Mouse (Mus musculus): Measurements from ENCODE around the gene Tbx1. TPM values are rescaled to one million over a fixed set of nuclear protein-coding genes. Genes with fewer than 3 reads are reported as not detected.

The Tbx1 gene
- polyA plus RNA-seq, 1 experiment: not detected

DNA sequence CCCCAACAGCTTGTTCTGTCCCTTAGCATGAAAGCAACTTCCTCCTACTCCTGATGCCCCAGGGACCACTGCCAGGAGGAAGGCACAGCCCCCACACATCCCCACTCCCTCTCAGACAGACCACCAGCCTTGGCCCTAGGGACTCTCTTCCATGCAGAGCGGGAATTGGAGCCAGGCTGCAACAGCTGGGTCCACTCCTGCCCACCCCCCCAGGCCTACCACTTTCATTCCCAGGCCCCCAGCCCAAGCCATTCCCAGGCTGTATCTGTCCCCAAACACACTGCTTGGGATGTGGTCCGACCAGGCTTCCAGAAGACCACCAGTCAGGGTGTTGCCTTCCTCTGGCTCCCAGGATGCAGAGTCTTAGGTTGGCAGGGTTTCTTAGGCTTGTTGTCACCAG lies 18.6 kb upstream of the Tbx1 start:
- Histone ChIP-seq H3K27ac (ENCODE audit: insufficient read depth, low read length) (no peak overlapping the region), H3K4me3 (ENCODE audit: low read depth, low read length) (no peak overlapping the region), H3K36me3 (ENCODE audit: control insufficient read depth, insufficient read depth, low read length, poor library complexity, severe bottlenecking) (no peaks in the 10 kb centered on the region), H3K27me3 (ENCODE audit: control insufficient read depth, insufficient read depth, low read length, poor library complexity, severe bottlenecking) (no peaks in the 10 kb centered on the region), H3K9ac (ENCODE audit: low read depth, poor library complexity, severe bottlenecking) (no peak overlapping the region), H3K4me1 (ENCODE audit: control insufficient read depth, insufficient read depth, low read length) (no peaks in the 10 kb centered on the region), H3K9me3 (replicated peaks; ENCODE audit: control insufficient read depth, insufficient read depth, low read length, poor library complexity, severe bottlenecking) (no peaks in the 10 kb centered on the region)
- TF ChIP-seq POLR2A (IDR thresholded peaks at IDR 0.05; ENCODE audit: insufficient read depth, low read length): no peak
- no peak for TF ChIP-seq EP300 (IDR thresholded peaks at IDR 0.05; ENCODE audit: insufficient read depth, low read depth, low read length)
- no peak for TF ChIP-seq CTCF (IDR thresholded peaks at IDR 0.05; ENCODE audit: low read depth, low read length)

DNA sequence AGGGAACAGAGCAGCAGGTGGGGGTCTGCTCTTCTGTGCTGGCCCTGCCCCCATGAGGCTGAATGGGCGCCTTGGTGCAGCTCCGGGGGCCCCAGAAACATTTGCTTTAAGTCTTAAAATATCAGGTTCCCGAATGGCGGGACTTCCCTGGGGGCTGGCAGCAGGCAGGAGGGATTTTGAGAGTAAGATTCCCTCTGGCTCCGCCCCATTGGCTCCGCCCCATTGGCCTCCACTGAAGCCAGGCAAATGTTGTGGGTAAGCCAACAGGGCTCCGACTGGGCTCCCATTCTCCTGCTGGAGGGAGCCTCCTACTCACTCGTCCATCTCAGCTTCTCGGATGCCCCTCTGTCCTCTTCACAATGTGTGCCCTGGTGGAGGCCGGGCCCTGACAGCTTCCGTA lies 17.8 kb upstream of the Tbx1 start:
- Histone ChIP-seq H3K4me1 (ENCODE audit: control insufficient read depth, insufficient read depth, low read length) (no peaks in the 10 kb centered on the region), H3K27me3 (ENCODE audit: control insufficient read depth, insufficient read depth, low read length, poor library complexity, severe bottlenecking) (no peaks in the 10 kb centered on the region), H3K9me3 (replicated peaks; ENCODE audit: control insufficient read depth, insufficient read depth, low read length, poor library complexity, severe bottlenecking) (no peaks in the 10 kb centered on the region), H3K36me3 (ENCODE audit: control insufficient read depth, insufficient read depth, low read length, poor library complexity, severe bottlenecking) (no peaks in the 10 kb centered on the region), H3K27ac (ENCODE audit: insufficient read depth, low read length) (no peak overlapping the region), H3K4me3 (ENCODE audit: low read depth, low read length) (no peak overlapping the region), H3K9ac (ENCODE audit: low read depth, poor library complexity, severe bottlenecking) (no peak overlapping the region)
- no peak for TF ChIP-seq POLR2A (IDR thresholded peaks at IDR 0.05; ENCODE audit: insufficient read depth, low read length)
- TF ChIP-seq CTCF (IDR thresholded peaks at IDR 0.05; ENCODE audit: low read depth, low read length): no peak
- TF ChIP-seq EP300 (IDR thresholded peaks at IDR 0.05; ENCODE audit: insufficient read depth, low read depth, low read length): no peak

DNA sequence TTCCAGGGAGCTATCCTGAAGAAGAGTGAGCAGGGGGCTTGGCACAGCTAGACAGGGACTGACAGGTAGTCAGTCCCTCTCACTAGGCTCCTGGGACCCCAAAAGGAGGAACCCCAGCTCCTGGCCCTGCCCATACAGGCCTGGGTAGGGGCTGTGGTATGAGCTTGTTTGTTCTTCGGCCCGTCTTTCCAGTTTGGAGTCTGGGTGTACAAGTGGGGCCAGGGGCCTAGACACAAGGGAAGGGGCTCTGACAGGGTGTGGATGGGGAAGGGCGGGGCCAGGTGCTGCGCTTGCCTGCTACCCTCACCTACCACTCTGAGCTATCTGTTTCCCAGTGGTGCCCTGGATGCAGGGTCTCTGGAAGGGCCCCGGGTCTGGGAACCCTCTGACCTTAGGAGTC lies 15.2 kb upstream of the Tbx1 start:
- Histone ChIP-seq H3K9ac (ENCODE audit: low read depth, poor library complexity, severe bottlenecking) (no peak overlapping the region), H3K4me3 (ENCODE audit: low read depth, low read length) (no peak overlapping the region), H3K9me3 (replicated peaks; ENCODE audit: control insufficient read depth, insufficient read depth, low read length, poor library complexity, severe bottlenecking) (no peaks in the 10 kb centered on the region), H3K36me3 (ENCODE audit: control insufficient read depth, insufficient read depth, low read length, poor library complexity, severe bottlenecking) (no peaks in the 10 kb centered on the region), H3K27me3 (ENCODE audit: control insufficient read depth, insufficient read depth, low read length, poor library complexity, severe bottlenecking) (no peaks in the 10 kb centered on the region), H3K4me1 (ENCODE audit: control insufficient read depth, insufficient read depth, low read length) (no peaks in the 10 kb centered on the region), H3K27ac (ENCODE audit: insufficient read depth, low read length) (no peak overlapping the region)
- TF ChIP-seq CTCF (IDR thresholded peaks at IDR 0.05; ENCODE audit: low read depth, low read length): no peak

DNA sequence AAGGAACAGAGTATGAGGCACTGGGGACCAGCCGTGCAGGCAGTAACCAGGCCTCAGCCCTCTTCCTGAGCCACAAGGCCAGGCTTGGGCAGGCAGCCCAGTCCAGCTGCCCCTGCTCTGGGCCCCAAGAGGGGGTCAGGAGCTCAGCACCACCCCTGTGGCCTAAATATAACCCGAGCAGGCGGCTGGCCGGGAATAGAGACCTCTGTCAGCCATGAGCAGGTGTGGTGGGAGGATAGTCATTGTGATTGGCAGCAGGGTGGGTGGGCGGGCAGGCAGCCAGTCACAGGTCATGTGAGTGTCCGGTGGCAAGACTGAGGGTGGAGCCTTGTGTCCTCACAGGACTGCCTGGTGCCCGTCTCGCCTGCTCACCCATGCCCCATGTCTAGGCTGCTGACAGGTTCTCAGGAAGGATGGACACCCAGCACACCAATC lies 13.8 kb upstream of the Tbx1 start:
- no peak overlapping the region for H3K9ac ChIP-seq (ENCODE audit: low read depth, poor library complexity, severe bottlenecking)
- H3K27me3 ChIP-seq (ENCODE audit: control insufficient read depth, insufficient read depth, low read length, poor library complexity, severe bottlenecking): no peaks in the 10 kb centered on the region
- H3K4me3 ChIP-seq (ENCODE audit: low read depth, low read length): no peak overlapping the region
- no peaks in the 10 kb centered on the region for H3K4me1 ChIP-seq (ENCODE audit: control insufficient read depth, insufficient read depth, low read length)
- TF ChIP-seq POLR2A (IDR thresholded peaks at IDR 0.05; ENCODE audit: insufficient read depth, low read length) (no peak), CTCF (IDR thresholded peaks at IDR 0.05; ENCODE audit: low read depth, low read length) (no peak), EP300 (IDR thresholded peaks at IDR 0.05; ENCODE audit: insufficient read depth, low read depth, low read length) (no peak)
- no peaks in the 10 kb centered on the region for H3K9me3 ChIP-seq (replicated peaks; ENCODE audit: control insufficient read depth, insufficient read depth, low read length, poor library complexity, severe bottlenecking)
- no peak overlapping the region for H3K27ac ChIP-seq (ENCODE audit: insufficient read depth, low read length)
- H3K36me3 ChIP-seq (ENCODE audit: control insufficient read depth, insufficient read depth, low read length, poor library complexity, severe bottlenecking): no peaks in the 10 kb centered on the region

DNA sequence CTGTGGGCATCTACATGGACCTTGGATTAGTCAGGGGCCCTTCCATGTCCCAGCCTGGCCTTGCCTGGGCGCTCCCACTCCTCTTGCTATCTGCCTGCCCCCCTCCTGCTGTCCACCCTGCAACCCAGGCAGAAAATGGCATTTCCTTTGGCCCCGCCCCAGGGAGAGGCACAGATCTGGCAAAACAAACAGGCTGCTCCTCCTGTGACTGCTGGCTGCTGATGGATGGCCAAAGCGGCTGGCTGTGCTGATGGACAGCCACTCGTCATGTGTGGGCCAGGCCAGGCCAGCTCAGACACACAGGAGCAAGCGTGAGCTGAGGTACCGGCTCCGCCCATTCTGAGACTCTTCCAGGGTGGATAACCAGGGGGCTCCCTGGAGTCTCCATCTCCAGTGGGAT lies 11.0 kb upstream of the Tbx1 start:
- Histone ChIP-seq H3K27me3 (ENCODE audit: control insufficient read depth, insufficient read depth, low read length, poor library complexity, severe bottlenecking) (no peaks in the 10 kb centered on the region), H3K9ac (ENCODE audit: low read depth, poor library complexity, severe bottlenecking) (no peak overlapping the region), H3K4me3 (ENCODE audit: low read depth, low read length) (no peak overlapping the region), H3K27ac (ENCODE audit: insufficient read depth, low read length) (no peak overlapping the region), H3K4me1 (ENCODE audit: control insufficient read depth, insufficient read depth, low read length) (no peaks in the 10 kb centered on the region), H3K36me3 (ENCODE audit: control insufficient read depth, insufficient read depth, low read length, poor library complexity, severe bottlenecking) (no peaks in the 10 kb centered on the region), H3K9me3 (replicated peaks; ENCODE audit: control insufficient read depth, insufficient read depth, low read length, poor library complexity, severe bottlenecking) (no peaks in the 10 kb centered on the region)
- TF ChIP-seq EP300 (IDR thresholded peaks at IDR 0.05; ENCODE audit: insufficient read depth, low read depth, low read length): no peak
- TF ChIP-seq CTCF (IDR thresholded peaks at IDR 0.05; ENCODE audit: low read depth, low read length): no peak
- TF ChIP-seq POLR2A (IDR thresholded peaks at IDR 0.05; ENCODE audit: insufficient read depth, low read length): no peak

DNA sequence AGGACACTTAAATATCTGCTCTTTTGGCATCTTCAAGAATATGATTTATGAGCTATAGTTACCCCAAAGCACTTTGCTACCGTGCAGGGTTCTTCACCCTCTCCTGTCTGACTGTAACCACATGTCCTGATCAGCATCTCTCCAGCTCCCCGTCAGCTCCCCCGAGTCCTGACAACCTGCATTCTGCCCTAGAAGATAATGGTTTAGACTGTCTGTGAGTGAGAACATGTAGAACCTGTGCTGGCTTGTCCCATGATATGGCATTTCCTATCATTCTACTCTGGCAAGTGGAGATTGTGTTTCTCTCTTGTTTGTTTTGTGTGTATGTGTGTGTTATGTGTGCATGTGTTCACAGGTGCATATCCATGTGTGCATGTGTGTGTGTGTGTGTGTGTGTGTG lies 7.5 kb upstream of the Tbx1 start:
- no peak overlapping the region for H3K27ac ChIP-seq (ENCODE audit: insufficient read depth, low read length)
- no peaks in the 10 kb centered on the region for H3K4me1 ChIP-seq (ENCODE audit: control insufficient read depth, insufficient read depth, low read length)
- H3K4me3 ChIP-seq (ENCODE audit: low read depth, low read length): no peak overlapping the region
- no peak overlapping the region for H3K9ac ChIP-seq (ENCODE audit: low read depth, poor library complexity, severe bottlenecking)
- no peaks in the 10 kb centered on the region for H3K36me3 ChIP-seq (ENCODE audit: control insufficient read depth, insufficient read depth, low read length, poor library complexity, severe bottlenecking)
- no peaks in the 10 kb centered on the region for H3K27me3 ChIP-seq (ENCODE audit: control insufficient read depth, insufficient read depth, low read length, poor library complexity, severe bottlenecking)
- TF ChIP-seq CTCF (IDR thresholded peaks at IDR 0.05; ENCODE audit: low read depth, low read length) (no peak), EP300 (IDR thresholded peaks at IDR 0.05; ENCODE audit: insufficient read depth, low read depth, low read length) (no peak), POLR2A (IDR thresholded peaks at IDR 0.05; ENCODE audit: insufficient read depth, low read length) (no peak)
- no peaks in the 10 kb centered on the region for H3K9me3 ChIP-seq (replicated peaks; ENCODE audit: control insufficient read depth, insufficient read depth, low read length, poor library complexity, severe bottlenecking)
